Mouse (Mus musculus) liver, embryonic 14.5 days (tissue): ENCODE data around the gene Ms4a4d. TPM values are rescaled to one million over a fixed set of nuclear protein-coding genes. Genes with fewer than 3 reads are reported as not detected.

ENCODE experiments used
- ATAC-seq: fragments of 200-750 bp; cut with Nextera tagmentation; 2 replicates; pipeline ENCODE4 v1.8.0; 2017; ENCODE audit warnings: moderate number of reproducible peaks, mild to moderate bottlenecking, moderate library complexity; ENCODE audit not compliant: insufficient read depth
- DNase-seq, 3 experiments: peaks; one replicate each; pipeline ENCODE4 v3.0.0-alpha.2; 2012 to 2013; ENCODE audit warnings: low read depth in 3 of 3, low spot score in 3 of 3
- H3K27ac ChIP-seq: fragments of 300-500 bp; sonication (generic); 2 replicates; pipeline ENCODE4 v1.5.1; 2014; ENCODE audit warnings: moderate library complexity, mild to moderate bottlenecking, control low read depth, inconsistent platforms
- H3K27me3 ChIP-seq: fragments of 300-500 bp; sonication (generic); 2 replicates; pipeline ENCODE4 v1.6.1; 2014; ENCODE audit warnings: mild to moderate bottlenecking, low read length, moderate library complexity; ENCODE audit not compliant: control insufficient read depth, insufficient read depth
- H3K36me3 ChIP-seq: fragments of 300-500 bp; sonication (generic); replicated peaks from 2 replicates; pipeline ENCODE4 v1.6.1; 2014; ENCODE audit warnings: low read depth; ENCODE audit not compliant: control insufficient read depth, insufficient read depth
- H3K4me1 ChIP-seq, 2 experiments: fragments of 200-500 bp in 1 of 2; fragments of 300-500 bp in 1 of 2; sonication (generic) in 1 of 2; replicated peaks; 2 replicates each; pipeline ENCODE4 v1.6.1; 2012 to 2014; ENCODE audit warnings: antibody characterized with exemption in 1 of 2, inconsistent platforms in 1 of 2, low read length in 1 of 2; ENCODE audit not compliant: control insufficient read depth in 2 of 2, insufficient read depth in 2 of 2
- H3K4me2 ChIP-seq: fragments of 300-500 bp; sonication (generic); 2 replicates; pipeline ENCODE4 v1.6.1; 2014; ENCODE audit warnings: low read depth, mild to moderate bottlenecking, control low read depth, moderate library complexity
- H3K4me3 ChIP-seq, 2 experiments: fragments of 200-500 bp in 1 of 2; fragments of 300-500 bp in 1 of 2; sonication (generic) in 1 of 2; 2 replicates each; pipeline ENCODE4 v1.5.1; 2012 to 2014; ENCODE audit warnings: low read depth in 2 of 2, low read length in 2 of 2, mild to moderate bottlenecking in 2 of 2, control low read depth in 1 of 2, inconsistent platforms in 1 of 2, moderate library complexity in 1 of 2; ENCODE audit not compliant: insufficient read depth in 1 of 2
- H3K9ac ChIP-seq: fragments of 300-500 bp; sonication (generic); replicated peaks from 2 replicates; pipeline ENCODE4 v1.6.1; 2014; ENCODE audit warnings: mild to moderate bottlenecking, control low read depth, moderate library complexity
- H3K9me3 ChIP-seq: fragments of 300-500 bp; sonication (generic); 2 replicates; pipeline ENCODE4 v1.6.1; 2016; ENCODE audit warnings: low read length, mixed read lengths; ENCODE audit not compliant: control insufficient read depth
- CTCF ChIP-seq: IDR thresholded peaks from 2 replicates; pipeline ENCODE4 v1.5.1; 2016; ENCODE audit warnings: antibody characterized with exemption, low read depth, control low read depth
- EP300 ChIP-seq: IDR thresholded peaks from 2 replicates; pipeline ENCODE4 v1.6.1; 2016; ENCODE audit warnings: antibody characterized with exemption, low read depth
- WGBS: fragments of 180-500 bp; shearing (Covaris S2); extraction: QIAGEN DNeasy Blood & Tissue Kit; methylation state at CpG from one replicate; pipeline ENCODE4 v1.1.7; 2014; ENCODE audit not compliant: insufficient replicate concordance; 5-methylcytosine and 5-hydroxymethylcytosine counted together
- polyA plus RNA-seq, 2 experiments: library from polyadenylated mRNA; depleted of rRNA in 1 of 2; stranded (reverse) in 1 of 2; unstranded in 1 of 2; fragments of >200 nt; fragmentation: Nextera tagmentation in 1 of 2; extraction: Ambion mirVana in 1 of 2; gene quantifications; 2 replicates each; pipeline versions ENCODE4 v1.2.1 to v1.2.3; 2012 to 2014

Gene Ms4a4d
- polyA plus RNA-seq, 2 experiments: 0.09 to 0.20 TPM

DNA sequence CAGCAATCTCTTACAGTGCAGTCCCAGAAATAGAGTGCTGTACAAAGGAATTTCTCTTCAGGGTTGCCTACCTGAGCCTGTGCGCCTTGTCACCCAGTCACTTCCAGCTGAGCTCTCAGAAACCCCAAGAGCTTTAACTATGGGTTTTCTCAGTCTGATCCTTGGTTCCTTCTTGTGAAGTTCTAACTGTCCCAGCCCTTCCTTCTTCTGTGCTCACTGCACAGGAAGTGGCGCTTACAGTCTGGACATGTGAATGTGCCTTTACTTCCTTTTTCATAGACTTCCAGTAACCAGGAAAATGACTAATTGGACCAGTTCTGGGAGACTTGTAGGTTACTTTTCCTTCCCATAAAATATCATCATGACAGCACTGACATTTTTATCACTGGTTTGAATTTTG, 68.0 kb downstream of the Ms4a4d start, which contains the start of gene Ms4a6d:
TSS of gene Ms4a6d (minus strand) at position 247 of the 400 bp plus-strand sequence.
- H3K27me3 ChIP-seq: no peaks in the 10 kb centered on the region
- H3K4me1 ChIP-seq: 0 out of 4 replicates have a peak, but pooled peaks cover 0 to 1% of the 10 kb centered on the region in 2 experiments
- TF ChIP-seq EP300 (no peak), CTCF (no peak)
- H3K9me3 ChIP-seq: no peaks in the 10 kb centered on the region
- ATAC-seq (no peak), DNase-seq (no peak)
- no peak within 1 kb of the TSS for H3K9ac ChIP-seq
- H3K4me3 ChIP-seq: no peak within 1 kb of the TSS
- H3K36me3 ChIP-seq: no peaks in the 10 kb centered on the region
- H3K27ac ChIP-seq: no peak within 1 kb of the TSS
- WGBS: 52% methylated on average over 2 of the region's 2 CpGs
- no peak within 1 kb of the TSS for H3K4me2 ChIP-seq

Other genes starting within 250 kb of the Ms4a4d start
- 0.02 TPM in 2 replicates for gene Ms4a14, start 222.3 kb upstream of the Ms4a4d start, polyA plus RNA-seq (2012; rRNA removed)
- not detected in 2 replicates for gene Ms4a14, start 222.3 kb upstream of the Ms4a4d start, polyA plus RNA-seq (2014; fragmentation: Nextera tagmentation; extraction: Ambion mirVana)
- 0.48 and 0.61 TPM in 2 replicates for gene Ms4a7, start 200.7 kb upstream of the Ms4a4d start, polyA plus RNA-seq (2012; rRNA removed)
- gene Ms4a7, start 200.7 kb upstream of the Ms4a4d start, polyA plus RNA-seq (2014; fragmentation: Nextera tagmentation; extraction: Ambion mirVana): 0.75 and 1.4 TPM in 2 replicates
- 0.19 and 0.25 TPM in 2 replicates for gene Ms4a4a, start 161.3 kb upstream of the Ms4a4d start, polyA plus RNA-seq (2012; rRNA removed)
- 0.32 TPM in 1 of 2 replicates, not detected in the other for gene Ms4a4a, start 161.3 kb upstream of the Ms4a4d start, polyA plus RNA-seq (2014; fragmentation: Nextera tagmentation; extraction: Ambion mirVana)
- gene Ms4a4c, start 132.0 kb upstream of the Ms4a4d start, polyA plus RNA-seq (2012; rRNA removed): 0.32 and 0.36 TPM in 2 replicates
- gene Ms4a4c, start 132.0 kb upstream of the Ms4a4d start, polyA plus RNA-seq (2014; fragmentation: Nextera tagmentation; extraction: Ambion mirVana): 0.85 and 1.5 TPM in 2 replicates
- 0.30 and 0.34 TPM in 2 replicates for gene Ms4a4b, start 93.2 kb upstream of the Ms4a4d start, polyA plus RNA-seq (2012; rRNA removed)
- gene Ms4a4b, start 93.2 kb upstream of the Ms4a4d start, polyA plus RNA-seq (2014; fragmentation: Nextera tagmentation; extraction: Ambion mirVana): 0.14 and 0.30 TPM in 2 replicates
- gene Ms4a6c, start 67.4 kb upstream of the Ms4a4d start, polyA plus RNA-seq (2012; rRNA removed): 2.8 and 4.2 TPM in 2 replicates
- gene Ms4a6c, start 67.4 kb upstream of the Ms4a4d start, polyA plus RNA-seq (2014; fragmentation: Nextera tagmentation; extraction: Ambion mirVana): 6.0 and 6.3 TPM in 2 replicates
- gene Gm8369, start 50.9 kb upstream of the Ms4a4d start, polyA plus RNA-seq (2012; rRNA removed): 0.07 TPM in 1 of 2 replicates, not detected in the other
- gene Gm8369, start 50.9 kb upstream of the Ms4a4d start, polyA plus RNA-seq (2014; fragmentation: Nextera tagmentation; extraction: Ambion mirVana): not detected in 2 replicates
- 0.74 and 1.7 TPM in 2 replicates for gene Ms4a6b, start 20.3 kb upstream of the Ms4a4d start, polyA plus RNA-seq (2012; rRNA removed)
- gene Ms4a6b, start 20.3 kb upstream of the Ms4a4d start, polyA plus RNA-seq (2014; fragmentation: Nextera tagmentation; extraction: Ambion mirVana): 2.1 and 2.2 TPM in 2 replicates
- 1.7 and 2.4 TPM in 2 replicates for gene Ms4a6d, start 68.0 kb downstream of the Ms4a4d start, polyA plus RNA-seq (2012; rRNA removed)
- gene Ms4a6d, start 68.0 kb downstream of the Ms4a4d start, polyA plus RNA-seq (2014; fragmentation: Nextera tagmentation; extraction: Ambion mirVana): 4.1 and 5.4 TPM in 2 replicates
- gene Ms4a2, start 86.9 kb downstream of the Ms4a4d start, polyA plus RNA-seq (2012; rRNA removed): 0.25 and 0.58 TPM in 2 replicates
- gene Ms4a2, start 86.9 kb downstream of the Ms4a4d start, polyA plus RNA-seq (2014; fragmentation: Nextera tagmentation; extraction: Ambion mirVana): 0.77 and 1.6 TPM in 2 replicates
- 11.1 and 12.4 TPM in 2 replicates for gene Ms4a3, start 104.0 kb downstream of the Ms4a4d start, polyA plus RNA-seq (2012; rRNA removed)
- gene Ms4a3, start 104.0 kb downstream of the Ms4a4d start, polyA plus RNA-seq (2014; fragmentation: Nextera tagmentation; extraction: Ambion mirVana): 22.9 and 38.3 TPM in 2 replicates
- gene Oosp2, start 123.8 kb downstream of the Ms4a4d start, polyA plus RNA-seq (2012; rRNA removed): 0.17 and 0.36 TPM in 2 replicates
- 0.66 and 0.77 TPM in 2 replicates for gene Oosp2, start 123.8 kb downstream of the Ms4a4d start, polyA plus RNA-seq (2014; fragmentation: Nextera tagmentation; extraction: Ambion mirVana)
- 0.04 and 0.08 TPM in 2 replicates for gene Oosp1, start 154.3 kb downstream of the Ms4a4d start, polyA plus RNA-seq (2012; rRNA removed)
- 0.22 TPM in 1 of 2 replicates, not detected in the other for gene Oosp1, start 154.3 kb downstream of the Ms4a4d start, polyA plus RNA-seq (2014; fragmentation: Nextera tagmentation; extraction: Ambion mirVana)
- gene Oosp3, start 160.3 kb downstream of the Ms4a4d start, polyA plus RNA-seq (2012; rRNA removed): not detected in 2 replicates
- gene Oosp3, start 160.3 kb downstream of the Ms4a4d start, polyA plus RNA-seq (2014; fragmentation: Nextera tagmentation; extraction: Ambion mirVana): not detected in 2 replicates
- 0.02 and 0.03 TPM in 2 replicates for gene Gif, start 210.8 kb downstream of the Ms4a4d start, polyA plus RNA-seq (2012; rRNA removed)
- gene Gif, start 210.8 kb downstream of the Ms4a4d start, polyA plus RNA-seq (2014; fragmentation: Nextera tagmentation; extraction: Ambion mirVana): 0.13 TPM in 1 of 2 replicates, not detected in the other
- gene Mrpl16, start 233.6 kb downstream of the Ms4a4d start, polyA plus RNA-seq (2012; rRNA removed): 14.0 and 27.7 TPM in 2 replicates
- 41.8 and 43.9 TPM in 2 replicates for gene Mrpl16, start 233.6 kb downstream of the Ms4a4d start, polyA plus RNA-seq (2014; fragmentation: Nextera tagmentation; extraction: Ambion mirVana)